Mouse (Mus musculus): Measurements from ENCODE around the gene Serp2. TPM values are rescaled to one million over a fixed set of nuclear protein-coding genes. Genes with fewer than 3 reads are reported as not detected.

Serp2 gene
- polyA plus RNA-seq, 1 experiment from 2014 or later: 25.2 TPM

DNA sequence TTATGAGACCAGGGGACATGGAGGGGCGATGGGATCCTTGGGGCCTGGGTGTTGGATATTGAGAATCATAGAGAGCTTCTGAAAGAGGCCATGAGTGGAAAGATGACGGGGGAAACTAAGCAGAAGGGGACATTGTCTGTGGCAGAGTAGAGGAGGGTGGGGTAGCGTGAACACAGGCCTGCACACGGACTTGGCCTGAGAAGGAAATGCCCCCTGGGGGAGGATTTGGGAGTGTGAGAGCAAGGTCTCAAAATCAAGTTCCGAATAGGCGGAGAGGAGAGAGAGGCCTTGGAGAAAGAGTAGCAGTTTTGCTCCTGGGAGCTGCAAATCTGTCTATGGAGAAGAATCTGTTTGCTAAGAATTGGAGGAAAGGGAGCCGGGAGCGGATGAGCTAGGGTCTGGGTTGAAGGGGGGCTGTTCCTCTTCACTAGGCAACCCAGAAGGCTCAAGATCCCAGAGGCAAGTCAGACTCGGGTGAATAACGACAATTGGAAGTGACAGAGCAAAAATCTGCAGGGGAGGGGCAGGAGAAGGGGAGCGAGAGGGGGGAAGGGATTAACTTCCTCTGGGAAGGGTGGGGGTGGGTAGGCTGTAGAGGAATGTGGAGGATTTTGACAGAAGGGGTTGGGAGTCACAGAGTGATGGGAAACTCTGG, 43.2 kb downstream of the Serp2 start:
- DNase-seq (ENCODE audit: extremely low spot score, low spot score): no peak
- 18% methylated on average over 11 of the region's 11 CpGs for WGBS

DNA sequence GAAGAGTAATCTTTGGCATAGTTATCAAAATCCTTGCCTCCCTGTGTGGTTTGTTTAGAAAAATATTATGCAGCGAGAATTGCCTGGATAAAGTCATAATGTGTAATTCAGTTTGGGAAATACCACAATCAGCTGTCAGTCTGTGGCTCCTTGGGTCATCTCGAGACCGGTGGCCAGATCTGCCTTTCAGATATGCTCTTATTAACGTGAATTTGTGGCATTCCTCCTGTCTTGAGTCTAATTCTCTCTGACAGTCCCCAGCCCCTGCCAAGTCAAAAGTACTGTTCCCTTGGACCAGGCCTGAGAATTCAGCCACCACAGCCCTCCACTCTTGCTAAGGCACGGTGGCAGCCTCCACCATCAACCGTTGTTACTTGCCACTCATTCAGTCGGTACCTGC, 44.7 kb downstream of the Serp2 start:
- Histone ChIP-seq H3K9me3 (no peaks in the 10 kb centered on the region), H3K36me3 (replicated peaks) (peaks cover 35% of the 10 kb centered on the region), H3K4me1 (peaks cover 47% of the 10 kb centered on the region), H3K27ac (no peak overlapping the region), H3K4me3 (no peak overlapping the region), H3K27me3 (ENCODE audit: poor library complexity, severe bottlenecking) (no peaks in the 10 kb centered on the region)
- WGBS: 91% methylated on average over 7 of the region's 7 CpGs
- no peak for DNase-seq (ENCODE audit: extremely low spot score, low spot score)

More for the DNA sequence above, 43.2 kb downstream of the Serp2 start:
- Histone ChIP-seq H3K4me1 (peaks cover 41% of the 10 kb centered on the region), H3K36me3 (replicated peaks) (peaks cover 20% of the 10 kb centered on the region), H3K27ac (peak overlapping the region; percentile 62), H3K27me3 (ENCODE audit: poor library complexity, severe bottlenecking) (no peaks in the 10 kb centered on the region), H3K9me3 (no peaks in the 10 kb centered on the region), H3K4me3 (peak overlapping the region; percentile 29)

DNA sequence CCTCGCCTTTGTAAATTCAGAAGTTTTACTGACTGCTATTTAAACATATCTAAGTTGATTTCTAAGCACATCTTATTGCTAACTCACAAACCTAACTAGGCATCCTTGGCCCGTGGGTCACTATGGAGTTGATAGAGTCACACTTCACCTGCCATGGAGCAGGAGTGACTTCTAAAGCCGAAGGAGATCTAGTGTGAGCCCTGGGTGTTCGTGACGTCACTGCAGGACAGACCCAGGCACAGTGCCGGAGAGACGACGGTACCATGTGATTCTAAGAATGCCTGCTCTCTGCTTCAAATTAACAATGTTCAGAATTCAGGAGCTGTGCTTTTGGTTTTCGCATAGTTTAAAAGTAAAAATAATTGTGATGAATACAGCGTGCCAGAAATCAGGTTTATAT, 48.0 kb downstream of the Serp2 start:
- DNase-seq (ENCODE audit: extremely low spot score, low spot score): no peak
- H3K4me1 ChIP-seq: peaks cover 36% of the 10 kb centered on the region
- no peaks in the 10 kb centered on the region for H3K9me3 ChIP-seq
- WGBS: 90% methylated on average over 10 of the region's 10 CpGs
- no peaks in the 10 kb centered on the region for H3K27me3 ChIP-seq (ENCODE audit: poor library complexity, severe bottlenecking)
- H3K27ac ChIP-seq: no peak overlapping the region
- peaks cover 43% of the 10 kb centered on the region for H3K36me3 ChIP-seq (replicated peaks)
- H3K4me3 ChIP-seq: no peak overlapping the region

DNA sequence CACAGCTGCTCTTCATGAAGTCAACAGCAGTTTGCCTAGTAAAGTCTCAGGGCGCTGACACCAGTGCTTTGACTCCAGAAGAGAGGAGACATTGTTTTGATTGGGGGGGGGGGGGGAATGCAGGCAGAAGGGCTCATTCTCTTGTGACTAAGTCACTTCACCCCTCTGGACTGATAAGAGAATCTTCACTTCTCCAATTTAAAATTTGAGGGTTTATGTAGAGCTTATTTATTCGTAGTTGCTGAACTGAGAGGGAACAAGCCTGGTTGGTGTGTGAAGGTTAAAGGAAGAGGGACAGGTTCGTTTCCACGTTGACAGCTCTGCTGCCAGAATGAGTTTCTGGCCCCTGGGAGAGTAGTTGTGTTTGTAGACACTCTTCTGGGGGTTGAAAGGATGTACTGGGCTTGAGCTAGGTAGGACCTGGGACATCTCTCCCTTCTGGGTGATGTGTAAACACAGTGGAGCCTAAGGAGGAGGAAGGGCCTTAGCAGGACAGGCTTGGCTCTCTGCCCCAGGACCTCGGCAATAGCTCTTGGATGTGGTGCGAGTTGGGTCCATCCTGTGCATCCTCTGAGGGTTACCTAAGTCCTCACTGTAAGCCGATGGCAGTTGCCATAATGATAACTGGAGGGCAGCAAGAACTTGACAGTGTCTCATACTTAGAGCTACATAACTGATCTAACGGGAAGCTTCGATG, 48.7 kb downstream of the Serp2 start:
- Histone ChIP-seq H3K27ac (no peak overlapping the region), H3K36me3 (replicated peaks) (peaks cover 43% of the 10 kb centered on the region), H3K4me1 (peaks cover 35% of the 10 kb centered on the region), H3K9me3 (no peaks in the 10 kb centered on the region), H3K27me3 (ENCODE audit: poor library complexity, severe bottlenecking) (no peaks in the 10 kb centered on the region), H3K4me3 (no peak overlapping the region)
- WGBS: 91% methylated on average over 9 of the region's 9 CpGs
- DNase-seq (ENCODE audit: extremely low spot score, low spot score): no peak

DNA sequence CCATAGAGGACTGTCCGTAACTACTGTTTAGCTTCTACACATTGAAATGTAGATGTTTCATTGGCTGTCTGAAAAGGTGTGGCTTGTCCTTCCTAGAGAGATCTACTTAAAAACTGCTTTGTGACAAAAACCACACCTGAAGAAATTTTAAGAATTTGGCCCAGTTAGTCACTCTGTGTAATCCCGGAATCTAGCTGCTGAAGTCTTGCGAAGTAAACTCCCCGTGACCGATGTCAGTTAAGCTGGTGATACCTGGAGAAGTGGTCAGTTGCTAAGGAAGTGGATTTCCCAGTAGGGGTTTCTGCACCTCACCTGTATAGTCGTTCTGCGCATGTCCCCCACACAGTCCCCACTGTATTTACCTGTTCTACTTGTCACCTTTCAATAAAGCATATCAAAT, 49.3 kb downstream of the Serp2 start:
- DNase-seq (ENCODE audit: extremely low spot score, low spot score): no peak
- peaks cover 30% of the 10 kb centered on the region for H3K4me1 ChIP-seq
- 92% methylated on average over 7 of the region's 7 CpGs for WGBS
- H3K27ac ChIP-seq: no peak overlapping the region
- peaks cover 43% of the 10 kb centered on the region for H3K36me3 ChIP-seq (replicated peaks)
- H3K27me3 ChIP-seq (ENCODE audit: poor library complexity, severe bottlenecking): no peaks in the 10 kb centered on the region
- no peaks in the 10 kb centered on the region for H3K9me3 ChIP-seq
- H3K4me3 ChIP-seq: peak overlapping the region; percentile 76; the same call in 1 of the 2 replicates

DNA sequence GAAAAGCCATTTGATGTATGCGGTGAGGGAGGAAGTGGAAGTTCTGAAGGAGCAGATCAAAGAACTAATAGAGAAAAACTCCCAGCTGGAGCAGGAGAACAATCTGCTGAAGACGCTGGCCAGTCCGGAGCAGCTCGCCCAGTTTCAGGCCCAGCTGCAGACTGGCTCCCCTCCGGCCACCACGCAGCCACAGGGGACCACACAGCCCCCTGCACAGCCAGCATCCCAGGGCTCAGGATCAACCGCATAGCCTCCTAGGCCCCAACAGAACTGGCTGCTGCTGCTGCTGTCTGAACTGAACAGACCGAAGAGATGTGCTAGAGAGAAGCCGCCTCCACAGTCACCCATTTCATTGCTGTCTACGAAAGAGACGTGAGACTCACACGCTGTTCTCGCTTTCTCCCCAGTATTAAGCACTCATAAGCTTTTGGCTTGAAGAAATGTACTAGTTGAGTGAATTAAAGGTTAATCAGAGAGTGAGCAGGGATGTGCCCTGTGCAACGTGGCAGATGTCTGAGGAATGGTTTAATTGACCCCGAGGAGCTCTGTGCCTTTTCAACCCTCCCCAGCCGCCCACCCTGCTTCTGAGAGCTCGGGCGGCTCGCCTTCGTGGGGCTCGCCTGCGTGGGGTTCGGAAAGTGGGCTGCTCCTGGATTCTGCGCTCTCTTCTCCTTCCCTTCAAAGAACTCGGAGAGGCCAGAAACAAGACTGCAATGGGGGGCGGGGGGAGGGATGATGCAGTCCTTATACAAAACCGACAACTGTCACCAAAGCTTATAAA, 50.1 kb downstream of the Serp2 start:
- H3K36me3 ChIP-seq (replicated peaks): peaks cover 43% of the 10 kb centered on the region
- no peaks in the 10 kb centered on the region for H3K9me3 ChIP-seq
- WGBS: 59% methylated on average over 27 of the region's 27 CpGs
- DNase-seq (ENCODE audit: extremely low spot score, low spot score): no peak
- peak overlapping the region; percentile 100 for H3K27ac ChIP-seq
- H3K4me3 ChIP-seq: peak overlapping the region; percentile 76
- H3K4me1 ChIP-seq: peaks cover 30% of the 10 kb centered on the region
- H3K27me3 ChIP-seq (ENCODE audit: poor library complexity, severe bottlenecking): no peaks in the 10 kb centered on the region

DNA sequence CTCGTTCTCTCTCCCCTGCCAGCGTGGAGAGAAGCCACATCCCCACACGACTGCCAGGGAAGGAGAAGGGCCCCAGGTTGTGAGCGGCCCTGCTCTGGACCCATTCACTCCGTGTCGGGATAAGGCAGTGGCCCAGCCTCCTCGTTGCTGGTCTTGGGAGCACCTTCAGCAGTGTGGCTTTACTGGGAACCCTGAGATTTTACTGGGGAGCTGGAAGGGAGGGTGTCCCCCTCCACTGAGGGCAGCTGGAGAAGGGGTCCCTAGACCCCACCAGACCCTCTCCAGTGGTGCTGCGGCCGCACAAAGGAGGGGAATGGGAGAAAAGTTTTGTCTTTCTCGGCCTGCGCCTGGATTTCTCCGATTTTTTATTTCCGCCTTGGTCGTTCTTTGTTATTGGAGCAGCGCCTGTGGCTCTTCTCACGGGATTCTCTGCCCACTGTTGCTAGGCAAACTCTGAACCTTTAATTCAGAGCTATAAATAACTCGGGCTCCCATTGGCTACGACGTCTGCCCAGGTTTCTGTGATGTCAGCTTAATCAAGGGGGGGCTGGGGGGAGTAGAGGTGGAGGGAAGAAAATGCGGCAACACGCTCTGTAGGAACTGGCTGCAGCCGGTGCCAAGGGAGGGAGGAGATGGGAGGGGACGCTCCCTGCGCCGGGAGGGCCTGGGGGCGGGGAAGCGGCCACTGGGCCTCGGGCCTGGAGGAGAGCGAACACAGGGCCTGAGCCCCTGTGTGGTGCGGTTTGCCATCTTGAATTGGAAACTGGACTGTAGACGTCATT, 51.1 kb downstream of the Serp2 start:
- H3K4me3 ChIP-seq: peak overlapping the region; percentile 76
- H3K9me3 ChIP-seq: no peaks in the 10 kb centered on the region
- H3K27ac ChIP-seq: peak overlapping the region; percentile 100
- under 1% methylated on average over 31 of the region's 31 CpGs for WGBS
- no peaks in the 10 kb centered on the region for H3K27me3 ChIP-seq (ENCODE audit: poor library complexity, severe bottlenecking)
- peak; percentile 94 for DNase-seq (ENCODE audit: extremely low spot score, low spot score)
- peaks cover 43% of the 10 kb centered on the region for H3K36me3 ChIP-seq (replicated peaks)
- H3K4me1 ChIP-seq: peaks cover 30% of the 10 kb centered on the region

DNA sequence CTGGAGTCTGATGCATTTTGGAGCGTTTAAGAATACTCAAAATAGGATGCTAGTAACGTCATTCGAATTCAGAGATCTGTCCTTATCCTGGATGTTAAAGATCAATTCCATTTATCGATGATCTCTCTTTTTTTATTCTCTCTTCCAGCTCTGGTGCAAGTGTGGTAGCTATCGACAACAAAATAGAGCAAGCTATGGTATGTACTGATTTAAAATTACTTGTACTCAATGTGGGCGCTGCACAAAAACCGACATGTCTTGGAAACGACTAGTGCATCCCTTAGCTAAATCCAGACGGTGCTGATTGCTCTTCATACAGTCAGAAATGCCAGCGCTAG, 51.6 kb downstream of the Serp2 start:
- no peak for DNase-seq (ENCODE audit: extremely low spot score, low spot score)
- Histone ChIP-seq H3K9me3 (no peaks in the 10 kb centered on the region), H3K36me3 (replicated peaks) (peaks cover 38% of the 10 kb centered on the region), H3K27ac (peak overlapping the region; percentile 100), H3K4me1 (peaks cover 36% of the 10 kb centered on the region), H3K4me3 (peak overlapping the region; percentile 76), H3K27me3 (ENCODE audit: poor library complexity, severe bottlenecking) (no peaks in the 10 kb centered on the region)
- 2% methylated on average over 10 of the region's 10 CpGs for WGBS

DNA sequence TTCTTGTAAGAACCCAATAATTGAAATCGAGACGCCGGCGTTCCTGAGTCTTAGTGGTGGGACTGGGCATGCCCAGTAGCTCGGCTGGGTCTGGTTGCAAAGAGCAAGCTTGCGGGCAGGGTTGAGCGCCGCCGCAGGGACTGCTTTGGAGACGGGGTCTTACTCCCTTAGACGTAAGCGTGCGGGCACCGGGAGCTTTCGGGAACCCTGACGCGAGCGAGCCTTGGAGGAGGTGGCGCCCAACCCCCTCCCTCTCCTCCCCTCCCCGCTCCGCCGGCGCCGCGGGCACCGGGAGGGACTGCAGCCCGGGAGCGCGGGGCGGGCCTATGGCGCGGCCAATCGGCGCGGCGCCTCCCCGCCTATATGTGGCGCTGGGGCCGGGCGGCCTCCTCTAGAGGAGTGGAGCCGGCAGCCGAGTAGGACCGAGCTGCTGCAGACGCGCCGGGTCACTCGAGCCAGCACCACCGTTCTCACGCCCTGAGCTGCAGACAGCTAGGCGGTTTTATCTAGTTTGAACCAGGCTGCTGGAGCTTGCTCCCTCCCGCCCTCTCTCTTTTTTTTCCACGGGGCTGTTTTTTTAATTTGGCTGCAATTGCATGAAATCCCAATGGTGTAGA, 52.5 kb downstream of the Serp2 start:
- peak overlapping the region; percentile 76 for H3K4me3 ChIP-seq
- WGBS: under 1% methylated on average over 52 of the region's 52 CpGs
- H3K27ac ChIP-seq: peak overlapping the region; percentile 100
- peak; percentile 91 for DNase-seq (ENCODE audit: extremely low spot score, low spot score)
- H3K9me3 ChIP-seq: no peaks in the 10 kb centered on the region
- peaks cover 44% of the 10 kb centered on the region for H3K4me1 ChIP-seq
- H3K36me3 ChIP-seq (replicated peaks): peaks cover 29% of the 10 kb centered on the region
- H3K27me3 ChIP-seq (ENCODE audit: poor library complexity, severe bottlenecking): no peaks in the 10 kb centered on the region

DNA sequence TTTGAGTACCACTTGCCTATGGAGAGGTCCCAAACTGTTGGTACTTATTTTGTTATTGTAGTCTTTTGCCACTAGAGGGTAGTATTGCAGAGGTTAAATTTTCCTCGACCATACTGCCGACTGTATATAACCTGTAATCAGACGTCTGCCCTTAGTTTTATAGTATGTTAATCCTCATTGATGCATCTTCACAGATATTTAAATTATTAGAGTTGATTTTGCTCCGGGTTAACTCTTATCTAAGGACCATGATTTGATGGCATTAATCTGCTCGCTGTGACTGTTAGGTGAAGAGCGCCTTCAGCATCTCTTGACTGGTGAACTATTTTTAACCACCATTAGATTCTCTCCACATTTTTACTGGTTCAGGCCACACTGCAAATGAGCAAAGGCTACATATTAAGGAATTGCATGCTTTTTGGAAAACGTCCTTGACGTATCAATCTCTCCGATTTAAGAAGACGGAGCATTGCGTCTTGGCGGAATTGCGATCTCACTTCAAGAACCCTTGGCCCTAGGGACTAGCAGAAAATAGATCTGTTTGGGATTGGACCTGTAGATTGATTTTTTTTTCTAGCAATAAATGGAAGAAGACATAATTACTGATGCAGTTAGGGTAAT, 53.3 kb downstream of the Serp2 start:
- peak overlapping the region; percentile 76 for H3K4me3 ChIP-seq
- H3K36me3 ChIP-seq (replicated peaks): peaks cover 22% of the 10 kb centered on the region
- DNase-seq (ENCODE audit: extremely low spot score, low spot score): no peak
- H3K27me3 ChIP-seq (ENCODE audit: poor library complexity, severe bottlenecking): no peaks in the 10 kb centered on the region
- no peaks in the 10 kb centered on the region for H3K9me3 ChIP-seq
- peak overlapping the region; percentile 100 for H3K27ac ChIP-seq
- H3K4me1 ChIP-seq: peaks cover 44% of the 10 kb centered on the region
- 8% methylated on average over 13 of the region's 13 CpGs for WGBS

DNA sequence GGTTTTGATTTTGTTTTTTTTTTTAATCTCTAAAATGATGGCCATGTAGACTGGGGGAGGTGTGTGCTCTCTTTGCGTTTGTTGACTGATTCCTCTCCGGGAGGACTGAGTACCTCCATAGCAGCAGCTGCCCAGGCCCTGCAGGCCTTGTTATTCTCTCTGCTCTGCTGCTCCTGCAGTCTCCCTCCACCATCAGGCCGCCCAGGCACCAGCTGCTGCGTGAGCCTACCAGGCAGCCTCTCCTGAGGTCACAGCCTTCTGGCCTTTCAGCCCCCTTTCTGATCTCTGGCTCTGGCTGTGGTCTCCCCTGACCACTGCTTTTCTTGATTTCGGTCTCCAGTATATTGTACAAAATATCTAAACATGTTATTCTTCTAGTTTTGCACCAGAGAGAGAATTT, 56.7 kb downstream of the Serp2 start:
- Histone ChIP-seq H3K36me3 (replicated peaks) (0 out of 2 replicates have a peak, but pooled peaks cover 2% of the 10 kb centered on the region), H3K27ac (no peak overlapping the region), H3K27me3 (ENCODE audit: poor library complexity, severe bottlenecking) (no peaks in the 10 kb centered on the region), H3K4me1 (peaks cover 39% of the 10 kb centered on the region), H3K4me3 (no peak overlapping the region), H3K9me3 (no peaks in the 10 kb centered on the region)
- 38% methylated on average over 5 of the region's 5 CpGs for WGBS
- no peak for DNase-seq (ENCODE audit: extremely low spot score, low spot score)

DNA sequence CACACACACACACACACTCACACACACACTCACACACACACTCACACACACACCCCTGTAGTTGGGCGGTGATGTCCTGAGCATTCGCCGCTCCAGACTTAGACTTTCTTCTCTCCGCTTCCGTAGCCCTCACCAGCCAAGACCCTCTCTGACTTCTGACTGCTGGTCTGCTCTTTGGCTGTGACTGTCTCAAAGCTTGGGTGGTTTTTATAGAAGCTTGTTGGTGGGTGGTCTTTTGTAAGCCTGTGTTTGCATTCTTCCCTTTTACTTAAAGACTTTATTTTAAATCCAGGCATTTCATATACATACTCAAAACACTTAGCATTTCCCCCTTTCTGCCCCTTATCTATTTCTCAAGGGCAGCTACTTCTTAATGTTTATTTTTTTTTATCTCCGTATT, 57.2 kb downstream of the Serp2 start:
- no peak for DNase-seq (ENCODE audit: extremely low spot score, low spot score)
- no peaks in the 10 kb centered on the region for H3K9me3 ChIP-seq
- 0 out of 2 replicates have a peak, but pooled peaks cover 2% of the 10 kb centered on the region for H3K36me3 ChIP-seq (replicated peaks)
- no peaks in the 10 kb centered on the region for H3K27me3 ChIP-seq (ENCODE audit: poor library complexity, severe bottlenecking)
- H3K27ac ChIP-seq: no peak overlapping the region
- peaks cover 45% of the 10 kb centered on the region for H3K4me1 ChIP-seq
- no peak overlapping the region for H3K4me3 ChIP-seq
- WGBS: 89% methylated on average over 6 of the region's 6 CpGs

Data from forebrain, embryonic 10.5 days (tissue).